Mouse (Mus musculus) forebrain, embryonic 14.5 days (tissue): Measurements from ENCODE around the gene Gm12845. TPM values are rescaled to one million over a fixed set of nuclear protein-coding genes. Genes with fewer than 3 reads are reported as not detected.

Experiments used
- ATAC-seq: fragments of 200-750 bp; cut with Nextera tagmentation; 2 replicates; pipeline ENCODE4 v1.8.0; 2017; ENCODE audit warnings: mild to moderate bottlenecking, moderate library complexity
- DNase-seq: peaks from one replicate; pipeline ENCODE4 v3.0.0-alpha.2; 2015; ENCODE audit warnings: low spot score
- H3K27ac ChIP-seq: fragments of 300-500 bp; sonication (generic); 2 replicates; pipeline ENCODE4 v1.5.1; 2014; ENCODE audit warnings: low read depth, mild to moderate bottlenecking, control low read depth, low read length, moderate library complexity
- H3K27me3 ChIP-seq: fragments of 300-500 bp; sonication (generic); replicated peaks from 2 replicates; pipeline ENCODE4 v1.6.1; 2014; ENCODE audit warnings: low read length, control low read depth, mixed read lengths; ENCODE audit not compliant: control insufficient read depth, insufficient read depth
- H3K36me3 ChIP-seq: fragments of 300-500 bp; sonication (generic); 2 replicates; pipeline ENCODE4 v1.6.1; 2014; ENCODE audit warnings: low read length, control low read depth; ENCODE audit not compliant: control insufficient read depth, insufficient read depth
- H3K4me1 ChIP-seq: fragments of 300-500 bp; sonication (generic); 2 replicates; pipeline ENCODE4 v1.6.1; 2014; ENCODE audit warnings: antibody characterized with exemption, low read length, control low read depth; ENCODE audit not compliant: control insufficient read depth, insufficient read depth
- H3K4me2 ChIP-seq: fragments of 300-500 bp; sonication (generic); 2 replicates; pipeline ENCODE4 v1.6.1; 2014; ENCODE audit warnings: mild to moderate bottlenecking, control low read depth, low read length
- H3K4me3 ChIP-seq: fragments of 300-500 bp; sonication (generic); 2 replicates; pipeline ENCODE4 v1.5.1; 2014; ENCODE audit warnings: low read depth, low read length, control low read depth
- H3K9ac ChIP-seq: fragments of 300-500 bp; sonication (generic); 2 replicates; pipeline ENCODE4 v1.6.1; 2014; ENCODE audit warnings: mild to moderate bottlenecking, low read length, control low read depth, moderate library complexity
- H3K9me3 ChIP-seq: fragments of 300-500 bp; sonication (generic); replicated peaks from 2 replicates; pipeline ENCODE4 v1.6.1; 2016; ENCODE audit warnings: low read length, control low read depth, mixed read lengths; ENCODE audit not compliant: control insufficient read depth
- WGBS: fragments of 180-500 bp; shearing (Covaris S2); extraction: QIAGEN DNeasy Blood & Tissue Kit; methylation state at CpG from one replicate; pipeline ENCODE4 v1.1.7; 2014; 5-methylcytosine and 5-hydroxymethylcytosine counted together
- polyA plus RNA-seq: library from polyadenylated mRNA; unstranded; fragments of >200 nt; fragmentation: Nextera tagmentation; extraction: Ambion mirVana; gene quantifications from 2 replicates; pipeline ENCODE4 v1.2.1, GENCODE M21; 2014

The Gm12845 gene
- polyA plus RNA-seq, 1 experiment from 2014 or later, result not detected

DNA sequence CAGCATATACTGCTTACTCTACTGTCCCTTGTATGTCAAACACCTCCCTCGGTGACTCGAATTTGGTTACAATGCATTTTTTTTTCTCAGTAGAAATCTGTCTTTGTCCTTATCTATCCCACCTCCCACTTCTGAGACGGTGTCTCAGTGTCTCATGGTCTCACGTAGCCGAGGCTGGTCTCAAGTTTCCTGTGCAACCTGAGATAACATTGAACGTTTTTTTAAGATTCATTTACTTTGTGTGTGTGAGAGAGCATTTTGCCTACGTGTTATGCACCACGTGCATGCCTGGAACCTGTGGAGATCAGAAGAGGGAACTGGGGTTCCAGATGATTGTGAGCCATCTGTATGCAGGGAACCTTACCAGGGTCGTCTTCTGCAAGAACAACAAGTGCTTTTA is 48.7 kb downstream of the Gm12845 start:
- H3K36me3 ChIP-seq, result no peaks in the 10 kb centered on the region
- no peak overlapping the region for H3K27ac ChIP-seq
- no peaks in the 10 kb centered on the region for H3K27me3 ChIP-seq
- H3K9me3 ChIP-seq, result no peaks in the 10 kb centered on the region
- no peak overlapping the region for H3K4me2 ChIP-seq
- H3K9ac ChIP-seq, result no peak overlapping the region
- no peak for DNase-seq
- ATAC-seq, result no peak
- 79% methylated on average over 9 of the region's 9 CpGs for WGBS
- H3K4me3 ChIP-seq, result no peak overlapping the region
- H3K4me1 ChIP-seq, result no peaks in the 10 kb centered on the region

Other genes with a start within 250 kb of the Gm12845 start
- 84.3 and 96.1 TPM in 2 replicates for gene Rnf220, start 227.4 kb upstream of the Gm12845 start, polyA plus RNA-seq
- 225 and 247 TPM in 2 replicates for gene Eri3, start 174.0 kb upstream of the Gm12845 start, polyA plus RNA-seq
- 94.9 and 97.6 TPM in 2 replicates for gene Dmap1, start 42.1 kb upstream of the Gm12845 start, polyA plus RNA-seq
- not detected in 2 replicates for gene Klf17, start 41.2 kb downstream of the Gm12845 start, polyA plus RNA-seq
- 8.0 and 9.6 TPM in 2 replicates for gene Slc6a9, start 110.1 kb downstream of the Gm12845 start, polyA plus RNA-seq
- 1.5 and 1.6 TPM in 2 replicates for gene Ccdc24, start 148.1 kb downstream of the Gm12845 start, polyA plus RNA-seq
- gene B4galt2, start 159.1 kb downstream of the Gm12845 start, polyA plus RNA-seq, result 49.1 and 50.6 TPM in 2 replicates
- 483 and 520 TPM in 2 replicates for gene Atp6v0b, start 162.9 kb downstream of the Gm12845 start, polyA plus RNA-seq
- gene Dph2, start 167.6 kb downstream of the Gm12845 start, polyA plus RNA-seq, result 26.8 and 31.9 TPM in 2 replicates
- gene Ipo13, start 190.6 kb downstream of the Gm12845 start, polyA plus RNA-seq, result 64.1 and 66.2 TPM in 2 replicates
- 0.22 and 0.36 TPM in 2 replicates for gene Artn, start 205.4 kb downstream of the Gm12845 start, polyA plus RNA-seq